Mouse (Mus musculus): ENCODE results near the gene Gm26938.

The Gm26938 gene

GRCm38 (mm10) chr5:139815964-139816363, 10.2 kb downstream of the Gm26938 start:
- DNase-seq (ENCODE audit: low spot score), result no peak

DNA sequence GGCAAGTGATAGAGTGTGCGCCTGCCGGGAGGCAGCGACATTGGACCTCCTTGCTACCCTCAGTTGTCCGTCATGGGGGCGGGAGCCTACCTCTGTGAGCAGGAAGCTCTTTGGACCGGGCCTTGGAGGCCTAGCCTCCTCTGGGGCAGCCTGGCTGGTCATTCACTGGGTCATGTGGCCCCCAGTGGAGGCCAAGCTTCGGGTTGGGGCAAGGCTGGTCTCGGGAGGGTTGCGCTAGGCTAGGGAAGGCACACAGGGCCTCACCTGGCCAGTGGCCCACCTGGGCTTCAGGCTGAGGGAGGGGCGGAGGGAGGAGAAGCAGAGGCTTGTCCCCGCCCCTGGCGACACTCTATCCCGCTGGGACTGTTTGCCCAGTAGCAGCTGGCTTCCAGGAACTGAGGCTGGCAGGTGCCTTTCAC, 12.2 kb downstream of the Gm26938 start:
- no peak for DNase-seq (ENCODE audit: low spot score)

DNA sequence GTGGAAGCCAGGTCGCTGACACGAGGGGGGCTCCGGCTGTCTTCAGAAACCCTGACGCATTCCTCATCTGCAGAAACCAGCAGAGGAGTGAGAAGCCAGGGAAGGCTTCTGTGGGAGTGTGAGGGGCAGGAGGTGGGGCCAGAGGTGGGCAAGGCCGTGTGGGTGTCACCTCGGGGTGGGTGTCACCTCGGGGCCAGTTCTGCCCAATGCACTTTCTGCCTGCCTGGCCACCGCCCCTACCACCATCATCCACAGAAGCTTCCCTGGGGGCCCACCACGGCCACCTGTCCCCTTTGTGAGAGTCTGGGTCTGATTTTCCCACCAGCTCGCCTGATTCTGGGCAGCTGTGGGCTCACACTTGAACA, 13.1 kb downstream of the Gm26938 start:
- no peak for DNase-seq (ENCODE audit: low spot score)

- no peak for DNase-seq (ENCODE audit: low spot score)
These were observed 13.6 kb downstream of the Gm26938 start for GRCm38 (mm10) chr5:139812398-139813125.

DNA sequence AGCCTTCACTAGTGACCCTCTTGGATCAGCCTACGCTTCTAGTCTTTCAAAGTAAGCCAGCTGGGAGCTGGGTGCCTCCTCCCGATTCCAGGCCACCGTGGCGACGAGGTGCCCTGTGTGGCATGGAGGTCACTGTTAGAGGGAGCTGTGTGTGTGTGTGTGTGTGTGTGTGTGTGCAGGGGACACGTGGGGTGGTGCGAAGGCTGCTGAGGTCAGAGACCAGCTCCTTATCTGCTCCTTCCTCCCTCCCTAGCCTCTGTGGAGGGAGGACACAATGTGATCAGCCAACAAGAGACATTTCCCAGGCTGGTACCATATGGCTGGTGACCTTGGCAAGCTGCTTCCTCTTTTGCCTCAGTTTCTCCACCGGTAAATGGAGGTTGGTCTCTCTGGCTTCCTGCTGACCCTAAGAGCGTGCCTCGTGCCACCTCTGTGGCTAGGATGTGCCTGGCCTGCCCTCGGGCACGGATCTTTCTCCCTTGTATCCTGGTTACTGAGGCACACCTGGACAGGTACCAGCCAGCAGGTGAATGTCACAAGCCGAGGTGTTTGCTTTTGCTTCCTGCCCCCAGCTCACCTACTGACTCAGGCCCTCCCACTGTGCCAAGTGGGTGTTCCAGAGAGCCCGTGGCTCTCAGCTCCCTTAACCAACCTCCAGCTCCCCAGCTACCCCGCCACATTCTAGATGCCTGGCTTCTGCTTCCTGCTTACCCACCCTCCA, 14.4 kb downstream of the Gm26938 start:
- no peak for DNase-seq (ENCODE audit: low spot score)

DNA sequence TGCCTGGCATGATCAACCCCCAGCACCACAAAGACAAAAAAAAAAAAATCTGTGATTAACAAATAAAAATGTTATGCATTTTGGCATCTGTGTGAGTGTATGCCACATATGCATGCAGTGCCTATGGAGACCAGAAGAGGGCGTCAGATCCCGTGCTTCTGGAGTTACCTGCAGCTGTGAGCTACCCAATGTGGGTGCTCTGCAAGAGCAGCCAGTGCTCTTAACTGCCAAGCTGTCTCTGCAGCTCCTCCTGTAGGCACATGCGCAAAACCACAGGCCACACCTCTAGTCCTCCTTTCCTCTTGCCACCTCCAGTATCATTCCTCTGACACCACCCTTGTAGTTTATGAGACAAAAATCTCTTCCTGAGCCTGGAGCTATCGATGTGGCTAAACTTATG, 16.8 kb downstream of the Gm26938 start:
- DNase-seq (ENCODE audit: low spot score), result no peak

DNA sequence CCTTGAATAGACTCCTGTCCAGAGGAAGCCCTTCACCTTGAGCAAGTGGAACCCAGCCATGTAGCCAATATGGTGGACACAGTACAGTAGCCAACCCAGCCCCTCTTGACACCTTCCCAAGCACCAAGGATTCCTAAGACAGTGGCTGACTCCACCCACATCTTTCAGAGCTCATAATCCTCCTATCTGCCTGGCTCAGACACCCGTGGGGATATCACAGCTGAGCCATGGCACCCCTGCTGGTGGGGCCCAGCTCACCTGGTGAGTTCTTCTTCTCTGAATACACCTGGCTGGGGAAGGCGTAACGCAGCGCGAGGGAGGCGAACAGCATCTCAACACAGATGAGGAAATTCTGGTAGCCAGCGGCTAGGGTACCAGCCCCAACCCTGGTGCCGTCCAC, 20.3 kb downstream of the Gm26938 start:
- no peak for DNase-seq (ENCODE audit: low spot score)

GRCm38 (mm10) chr5:139804573-139805111, 21.6 kb downstream of the Gm26938 start:
- no peak for DNase-seq (ENCODE audit: low spot score)

DNA sequence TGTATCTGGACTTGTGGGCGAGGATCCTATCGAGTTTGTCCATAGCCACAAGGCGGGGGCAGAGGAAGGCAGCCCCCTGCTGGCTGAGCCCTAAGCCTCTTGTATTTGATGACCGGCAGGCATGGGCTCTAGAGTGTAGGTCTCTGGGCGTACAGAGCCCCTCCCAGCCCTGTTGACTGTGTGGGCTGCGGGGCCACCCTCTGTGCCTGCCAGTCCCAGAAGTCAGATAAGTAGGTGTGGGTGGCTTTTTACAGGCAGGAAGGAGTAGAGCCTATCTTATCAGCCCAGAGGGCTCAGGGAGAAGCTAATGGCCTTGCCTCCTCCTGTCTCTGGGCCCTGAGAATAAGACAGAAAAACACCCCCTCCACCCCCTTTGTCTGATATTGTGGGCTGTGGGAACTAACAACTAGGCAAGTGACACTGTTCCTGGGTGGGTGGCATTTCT, 22.1 kb downstream of the Gm26938 start:
- DNase-seq (ENCODE audit: low spot score), result no peak

DNA sequence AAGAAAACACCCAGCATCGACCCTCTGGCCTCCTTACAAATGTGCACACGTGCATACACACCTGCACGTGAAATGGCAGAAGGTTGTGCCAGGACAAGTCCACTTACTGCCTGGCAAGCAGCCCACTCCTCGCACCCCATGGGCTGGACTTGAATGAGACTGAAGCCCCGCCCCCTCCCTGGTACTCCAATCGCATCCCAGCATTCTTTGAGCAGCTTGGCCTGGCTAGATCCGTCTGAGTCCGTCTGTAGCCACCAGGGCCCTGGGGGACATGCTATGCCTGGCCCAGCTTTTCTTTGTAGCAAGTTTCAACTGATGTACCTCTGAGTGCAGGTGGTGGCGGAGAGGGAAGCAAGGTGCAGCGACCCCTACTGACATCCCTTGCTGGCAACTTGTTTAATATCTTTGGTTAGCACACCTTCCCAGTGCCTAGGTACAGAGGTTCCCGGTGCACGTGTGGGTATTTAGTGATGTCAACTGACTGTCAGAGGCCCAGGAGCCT, 22.6 kb downstream of the Gm26938 start:
- peak; percentile 79 for DNase-seq (ENCODE audit: low spot score)

DNA sequence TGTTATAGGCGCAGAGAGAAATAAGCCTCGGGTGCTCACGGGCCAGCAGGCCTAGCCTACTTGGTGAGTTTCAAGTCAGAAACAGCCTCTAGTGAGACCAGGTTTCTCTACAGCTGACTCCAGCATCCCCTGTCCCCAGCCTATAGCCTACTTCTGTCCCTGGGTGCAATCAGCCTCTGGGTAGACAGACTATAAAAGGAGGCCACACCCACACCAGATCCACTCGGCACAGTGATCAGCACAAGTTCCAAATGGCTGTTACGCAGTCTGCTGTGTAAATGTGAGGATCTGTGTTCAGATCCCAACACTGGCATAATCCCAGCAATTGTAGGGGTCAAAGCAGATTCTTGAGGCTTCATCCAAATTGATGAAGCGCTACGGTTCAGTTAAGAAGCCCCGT, 23.0 kb downstream of the Gm26938 start:
- DNase-seq (ENCODE audit: low spot score), result no peak

GRCm38 (mm10) chr5:139801880-139802279, 24.3 kb downstream of the Gm26938 start:
- DNase-seq (ENCODE audit: low spot score), result no peak

GRCm38 (mm10) chr5:139801231-139801630, 25.0 kb downstream of the Gm26938 start:
- no peak for DNase-seq (ENCODE audit: low spot score)

GRCm38 (mm10) chr5:139799801-139800590, 26.2 kb downstream of the Gm26938 start:
- no peak for DNase-seq (ENCODE audit: low spot score)

- no peak for DNase-seq (ENCODE audit: low spot score)
These were observed 27.2 kb downstream of the Gm26938 start for GRCm38 (mm10) chr5:139799041-139799440.

DNA sequence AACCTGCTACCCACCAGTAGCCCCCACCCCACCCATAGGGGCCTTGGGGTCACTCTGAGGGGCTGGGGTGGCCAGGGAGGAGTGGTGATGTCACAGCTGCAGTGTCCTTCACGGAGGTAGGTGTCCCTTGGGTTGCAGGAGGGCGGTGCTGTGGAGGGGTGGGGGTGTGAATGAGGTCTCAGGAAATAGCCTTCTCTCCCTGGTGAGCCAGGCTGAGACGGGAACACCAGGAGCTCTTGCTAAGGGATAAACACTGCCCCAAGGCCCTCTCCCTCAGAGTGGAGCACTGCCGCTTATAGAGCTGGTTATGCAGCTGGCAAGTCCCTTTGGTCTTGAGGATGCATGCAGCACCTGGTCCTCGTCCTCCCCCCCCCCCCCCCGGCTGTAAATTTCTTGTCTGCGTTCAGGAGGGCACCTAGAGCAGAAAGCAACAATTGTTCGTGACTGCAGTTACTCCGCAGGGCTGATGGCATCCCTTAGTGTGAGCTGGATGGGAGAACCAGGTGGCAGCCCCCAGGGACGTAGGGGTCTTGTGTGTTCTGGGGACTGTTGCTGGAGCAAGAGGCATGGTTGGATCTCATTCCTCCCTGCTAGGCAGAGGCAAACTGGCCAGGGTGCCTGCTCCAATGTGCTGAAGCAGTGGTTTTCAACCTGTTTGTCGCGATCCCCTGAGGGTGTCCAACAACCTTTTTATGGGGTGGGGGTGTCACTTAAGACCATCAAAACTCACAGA, 27.9 kb downstream of the Gm26938 start:
- no peak for DNase-seq (ENCODE audit: low spot score)

GRCm38 (mm10) chr5:139797473-139798167, 28.6 kb downstream of the Gm26938 start:
- peak; percentile 92 for DNase-seq (ENCODE audit: low spot score)

DNA sequence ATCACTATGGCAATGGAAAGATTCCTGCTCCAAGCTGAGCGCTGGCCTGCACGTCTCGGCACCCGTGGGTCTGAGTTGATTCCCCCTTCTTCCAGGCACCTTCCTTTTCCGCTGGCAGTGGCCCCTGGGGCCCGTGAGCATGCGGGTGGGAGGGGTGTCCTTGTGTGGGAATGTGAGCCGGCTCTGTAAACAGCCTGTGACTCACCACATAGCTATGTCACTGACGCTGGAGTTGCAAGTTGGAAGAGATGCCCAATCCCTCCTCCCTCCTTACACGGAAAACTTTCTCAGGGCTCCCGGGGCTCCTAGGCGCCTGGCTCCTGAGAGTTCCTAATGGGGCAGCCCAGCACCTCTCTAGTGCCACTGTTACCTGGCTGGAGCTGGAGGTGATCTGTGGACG, 29.3 kb downstream of the Gm26938 start:
- peak; percentile 48 for DNase-seq (ENCODE audit: low spot score)

GRCm38 (mm10) chr5:139796001-139796620, 30.1 kb downstream of the Gm26938 start:
- DNase-seq (ENCODE audit: low spot score), result no peak

- no peak for DNase-seq (ENCODE audit: low spot score)
These were observed 31.3 kb downstream of the Gm26938 start for GRCm38 (mm10) chr5:139794938-139795337.

DNA sequence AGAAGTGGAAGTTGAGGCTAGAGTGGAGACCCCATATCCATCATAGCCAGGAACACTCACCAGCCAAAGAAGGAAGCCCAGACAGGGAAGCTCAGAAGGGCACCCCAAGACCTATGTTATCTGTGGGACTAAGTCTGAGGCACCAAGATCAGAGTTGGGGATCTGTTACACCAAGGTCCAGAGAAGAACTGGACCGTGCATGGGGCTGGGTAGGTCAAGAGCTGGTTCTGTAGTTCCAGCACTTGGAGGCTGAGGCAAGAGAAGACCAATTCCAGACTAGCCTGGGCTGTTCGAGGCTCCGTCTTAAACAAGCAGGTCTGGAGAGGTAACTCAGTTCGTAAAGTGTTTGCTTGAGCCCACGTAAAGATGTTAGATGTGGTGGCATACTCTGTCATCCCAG, 32.1 kb downstream of the Gm26938 start:
- DNase-seq (ENCODE audit: low spot score), result no peak
